Mouse (Mus musculus): ENCODE measurements around the gene Dnm3. TPM values are rescaled to one million over a fixed set of nuclear protein-coding genes. Genes with fewer than 3 reads are reported as not detected.

Gene Dnm3
- polyA plus RNA-seq, 1 experiment, result 6.8 TPM

DNA sequence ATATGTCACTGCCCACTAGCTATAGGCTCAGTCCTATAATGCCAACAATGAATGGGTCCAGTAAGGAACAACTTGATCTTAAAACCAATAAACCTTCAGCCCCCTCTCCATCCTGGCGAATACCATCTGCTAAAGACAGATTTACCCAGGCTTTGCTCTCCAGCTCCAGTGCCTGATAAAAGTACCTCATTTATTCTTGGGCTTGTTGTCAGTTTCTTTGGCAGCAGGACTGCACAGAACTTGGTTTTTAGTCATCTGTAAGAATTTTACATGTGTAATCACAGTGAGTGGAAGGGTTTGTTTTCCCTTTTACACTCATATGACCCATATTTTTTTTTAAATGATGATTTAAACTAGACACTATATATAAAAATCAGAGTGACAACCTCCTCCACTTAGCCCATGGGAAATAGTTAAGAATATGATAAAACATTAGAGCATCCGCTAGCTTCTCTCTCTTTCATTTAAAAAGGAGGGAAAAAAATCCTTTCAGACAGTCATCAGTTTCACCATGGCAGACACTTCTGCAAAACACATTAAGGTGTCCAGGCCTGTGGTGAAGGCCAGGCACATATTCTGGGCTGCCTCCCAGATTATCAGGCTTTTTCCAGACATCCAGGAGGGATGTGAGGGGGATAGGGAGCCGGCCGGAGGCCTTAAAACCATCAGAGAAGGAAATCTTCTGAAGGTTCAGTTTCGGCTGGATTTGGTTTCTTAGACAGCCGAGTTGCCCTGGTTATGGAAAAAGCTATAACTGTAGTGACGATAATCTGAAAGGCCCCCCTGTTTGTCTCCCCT is 313.9 kb downstream of the Dnm3 start:
- Histone ChIP-seq H3K4me1 (ENCODE audit: control insufficient read depth, insufficient read depth, low read length) (no peaks in the 10 kb centered on the region), H3K4me3 (replicated peaks; ENCODE audit: extremely low read depth, low read depth, low read length) (no peak overlapping the region)
- no peak for TF ChIP-seq POLR2A (IDR thresholded peaks at IDR 0.05; ENCODE audit: borderline replicate concordance, extremely low read depth, low read depth, low read length)
- TF ChIP-seq CTCF (IDR thresholded peaks at IDR 0.05; ENCODE audit: insufficient read depth, low read length), result no peak
- WGBS, result 81% methylated on average over 7 of the region's 7 CpGs
- no peak for DNase-seq

DNA sequence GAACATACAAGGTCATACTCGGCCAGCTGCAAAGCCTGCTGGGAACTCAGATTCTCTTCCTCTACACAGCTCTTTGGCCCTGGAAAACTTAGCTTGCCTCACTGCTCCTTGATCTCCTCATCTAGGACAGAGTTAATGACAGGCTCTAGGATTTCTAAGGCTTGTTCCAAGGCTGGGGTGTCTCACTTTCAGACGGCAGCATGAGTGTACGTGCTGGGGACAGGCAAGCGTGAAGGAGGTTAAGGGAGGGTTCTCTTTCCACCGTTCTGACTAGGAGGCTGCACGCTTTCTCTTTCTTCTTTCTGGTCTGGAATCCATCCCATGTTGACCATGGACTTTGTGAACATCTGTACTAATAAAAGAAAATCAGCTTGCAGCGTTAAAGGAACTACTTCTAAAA is 315.2 kb downstream of the Dnm3 start:
- no peak for DNase-seq
- no peak for TF ChIP-seq CTCF (IDR thresholded peaks at IDR 0.05; ENCODE audit: insufficient read depth, low read length)
- TF ChIP-seq POLR2A (IDR thresholded peaks at IDR 0.05; ENCODE audit: borderline replicate concordance, extremely low read depth, low read depth, low read length), result no peak
- 74% methylated on average over 7 of the region's 7 CpGs for WGBS
- Histone ChIP-seq H3K4me1 (ENCODE audit: control insufficient read depth, insufficient read depth, low read length) (no peaks in the 10 kb centered on the region), H3K4me3 (replicated peaks; ENCODE audit: extremely low read depth, low read depth, low read length) (no peak overlapping the region)

DNA sequence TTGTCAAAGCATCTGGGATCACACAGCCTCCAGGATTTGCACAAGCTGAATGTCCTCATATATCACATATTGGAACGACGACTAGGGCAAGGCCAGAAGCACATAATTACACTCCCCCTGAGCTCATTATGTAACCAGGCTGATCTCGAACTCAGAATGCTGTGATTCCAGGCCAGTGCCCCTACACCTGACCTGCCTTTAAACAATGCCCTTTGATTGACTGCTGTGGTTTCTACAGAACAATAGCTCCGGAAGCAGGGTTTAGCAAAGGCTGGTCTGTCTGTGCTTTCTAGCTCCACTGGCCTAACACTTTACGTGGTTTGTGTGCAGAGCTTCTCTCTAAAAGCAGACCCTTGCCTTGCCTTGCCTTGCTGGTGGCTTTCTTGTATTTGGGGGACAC is 315.6 kb downstream of the Dnm3 start:
- TF ChIP-seq POLR2A (IDR thresholded peaks at IDR 0.05; ENCODE audit: borderline replicate concordance, extremely low read depth, low read depth, low read length) (no peak), CTCF (IDR thresholded peaks at IDR 0.05; ENCODE audit: insufficient read depth, low read length) (no peak)
- 47% methylated on average over 5 of the region's 5 CpGs for WGBS
- H3K4me3 ChIP-seq (replicated peaks; ENCODE audit: extremely low read depth, low read depth, low read length), result no peak overlapping the region
- DNase-seq, result no peak
- no peaks in the 10 kb centered on the region for H3K4me1 ChIP-seq (ENCODE audit: control insufficient read depth, insufficient read depth, low read length)

GRCm38 (mm10) chr1:162160718-162161117 is 317.1 kb downstream of the Dnm3 start:
- 38% methylated on average over 1 of the region's 1 CpGs for WGBS

DNA sequence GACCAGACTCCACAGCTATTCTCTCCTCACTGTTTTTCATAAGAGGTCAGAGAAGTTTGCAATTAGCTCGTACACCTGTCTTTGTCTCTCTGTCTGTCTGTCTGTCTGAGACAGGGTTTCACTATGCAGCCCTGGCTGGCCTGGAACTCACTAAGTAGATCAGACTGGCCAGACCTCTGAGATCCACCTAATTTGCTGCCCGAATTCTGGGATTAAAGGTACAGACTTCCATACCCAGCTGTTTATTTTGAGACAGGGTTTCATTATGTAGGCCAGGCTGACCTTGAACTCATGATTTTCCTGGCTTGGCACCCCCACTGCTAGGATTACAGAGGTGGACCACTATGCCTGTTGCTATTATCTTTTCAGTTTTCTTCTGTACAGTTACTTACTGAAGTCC is 319.3 kb downstream of the Dnm3 start:
- WGBS, result 85% methylated on average over 2 of the region's 2 CpGs
- Histone ChIP-seq H3K4me1 (ENCODE audit: control insufficient read depth, insufficient read depth, low read length) (no peaks in the 10 kb centered on the region), H3K4me3 (replicated peaks; ENCODE audit: extremely low read depth, low read depth, low read length) (no peak overlapping the region)
- no peak for DNase-seq
- TF ChIP-seq CTCF (IDR thresholded peaks at IDR 0.05; ENCODE audit: insufficient read depth, low read length) (no peak), POLR2A (IDR thresholded peaks at IDR 0.05; ENCODE audit: borderline replicate concordance, extremely low read depth, low read depth, low read length) (no peak)

More at GRCm38 (mm10) chr1:162160718-162161117, 317.1 kb downstream of the Dnm3 start:
- H3K4me3 ChIP-seq (replicated peaks; ENCODE audit: extremely low read depth, low read depth, low read length), result no peak overlapping the region
- no peak for DNase-seq
- TF ChIP-seq CTCF (IDR thresholded peaks at IDR 0.05; ENCODE audit: insufficient read depth, low read length), result no peak
- TF ChIP-seq POLR2A (IDR thresholded peaks at IDR 0.05; ENCODE audit: borderline replicate concordance, extremely low read depth, low read depth, low read length), result no peak
- no peaks in the 10 kb centered on the region for H3K4me1 ChIP-seq (ENCODE audit: control insufficient read depth, insufficient read depth, low read length)

DNA sequence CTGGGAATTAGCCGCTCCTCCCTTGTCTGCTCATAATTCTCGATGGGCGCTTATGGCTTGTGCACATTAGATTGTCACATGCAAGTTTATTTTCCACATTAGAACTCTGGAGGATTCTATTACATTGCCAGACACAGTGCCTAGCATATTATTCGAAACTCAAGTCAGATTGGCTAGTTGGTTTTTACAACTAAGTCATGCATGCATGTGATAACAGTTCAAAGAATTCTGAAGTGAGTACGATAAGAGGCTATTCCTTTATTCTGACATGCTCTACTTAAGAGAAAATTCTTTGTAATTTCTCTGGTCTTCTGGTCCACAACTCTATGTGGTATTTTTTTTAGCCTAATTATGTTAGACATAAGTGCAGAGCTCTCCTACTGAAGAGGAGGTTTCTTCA is 320.2 kb downstream of the Dnm3 start:
- Histone ChIP-seq H3K4me3 (replicated peaks; ENCODE audit: extremely low read depth, low read depth, low read length) (no peak overlapping the region), H3K4me1 (ENCODE audit: control insufficient read depth, insufficient read depth, low read length) (no peaks in the 10 kb centered on the region)
- no peak for DNase-seq
- no peak for TF ChIP-seq POLR2A (IDR thresholded peaks at IDR 0.05; ENCODE audit: borderline replicate concordance, extremely low read depth, low read depth, low read length)
- TF ChIP-seq CTCF (IDR thresholded peaks at IDR 0.05; ENCODE audit: insufficient read depth, low read length), result no peak
- WGBS, result 89% methylated on average over 5 of the region's 5 CpGs

DNA sequence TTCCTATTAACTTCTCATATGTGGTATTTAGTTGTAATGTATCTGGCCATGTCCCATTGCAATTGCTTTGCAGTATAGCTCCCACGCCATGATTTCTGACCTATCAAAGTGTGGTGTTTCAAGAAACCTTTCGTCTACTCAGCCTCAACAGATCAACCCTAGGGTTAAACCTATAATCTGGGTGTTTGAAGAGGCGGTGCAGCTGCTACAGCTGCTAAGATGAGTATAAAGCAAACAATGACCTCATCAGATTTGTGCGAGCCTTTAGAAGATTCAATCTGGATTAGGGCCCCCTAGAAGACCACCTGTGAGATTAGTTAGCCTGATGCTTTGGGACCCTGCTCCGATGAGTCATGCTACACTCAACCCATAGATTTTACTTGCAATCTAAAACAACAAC is 321.0 kb downstream of the Dnm3 start:
- WGBS, result 62% methylated on average over 5 of the region's 5 CpGs
- no peak for DNase-seq
- TF ChIP-seq POLR2A (IDR thresholded peaks at IDR 0.05; ENCODE audit: borderline replicate concordance, extremely low read depth, low read depth, low read length), result no peak
- TF ChIP-seq CTCF (IDR thresholded peaks at IDR 0.05; ENCODE audit: insufficient read depth, low read length), result no peak
- Histone ChIP-seq H3K4me3 (replicated peaks; ENCODE audit: extremely low read depth, low read depth, low read length) (no peak overlapping the region), H3K4me1 (ENCODE audit: control insufficient read depth, insufficient read depth, low read length) (no peaks in the 10 kb centered on the region)

DNA sequence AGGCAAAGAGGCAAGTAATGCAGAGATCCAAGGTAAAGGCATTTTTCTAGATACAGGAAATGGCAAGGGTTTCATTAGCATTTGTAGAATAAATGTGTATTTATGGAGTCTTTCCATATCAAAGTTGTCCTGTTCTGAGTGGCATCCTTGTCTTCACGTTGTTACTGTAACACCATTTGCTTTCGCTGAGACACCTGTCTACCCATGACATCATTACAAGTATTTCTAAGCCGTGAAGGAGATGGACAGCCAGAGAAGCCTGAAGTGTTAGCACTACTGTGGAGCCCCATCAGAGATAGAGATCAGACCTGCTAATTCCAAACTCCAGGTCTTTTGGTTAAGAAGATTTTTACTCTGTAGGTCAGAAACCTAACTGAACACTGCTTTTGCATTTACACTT is 322.3 kb downstream of the Dnm3 start:
- H3K4me3 ChIP-seq (replicated peaks; ENCODE audit: extremely low read depth, low read depth, low read length), result no peak overlapping the region
- 72% methylated on average over 3 of the region's 3 CpGs for WGBS
- H3K4me1 ChIP-seq (ENCODE audit: control insufficient read depth, insufficient read depth, low read length), result no peaks in the 10 kb centered on the region
- DNase-seq, result no peak
- TF ChIP-seq POLR2A (IDR thresholded peaks at IDR 0.05; ENCODE audit: borderline replicate concordance, extremely low read depth, low read depth, low read length) (no peak), CTCF (IDR thresholded peaks at IDR 0.05; ENCODE audit: insufficient read depth, low read length) (no peak)

- WGBS, result 89% methylated on average over 5 of the region's 5 CpGs
- Histone ChIP-seq H3K4me1 (ENCODE audit: control insufficient read depth, insufficient read depth, low read length) (no peaks in the 10 kb centered on the region), H3K4me3 (replicated peaks; ENCODE audit: extremely low read depth, low read depth, low read length) (no peak overlapping the region)
- TF ChIP-seq POLR2A (IDR thresholded peaks at IDR 0.05; ENCODE audit: borderline replicate concordance, extremely low read depth, low read depth, low read length) (no peak), CTCF (IDR thresholded peaks at IDR 0.05; ENCODE audit: insufficient read depth, low read length) (no peak)
- no peak for DNase-seq
These were observed 324.7 kb downstream of the Dnm3 start for GRCm38 (mm10) chr1:162153118-162153517.

DNA sequence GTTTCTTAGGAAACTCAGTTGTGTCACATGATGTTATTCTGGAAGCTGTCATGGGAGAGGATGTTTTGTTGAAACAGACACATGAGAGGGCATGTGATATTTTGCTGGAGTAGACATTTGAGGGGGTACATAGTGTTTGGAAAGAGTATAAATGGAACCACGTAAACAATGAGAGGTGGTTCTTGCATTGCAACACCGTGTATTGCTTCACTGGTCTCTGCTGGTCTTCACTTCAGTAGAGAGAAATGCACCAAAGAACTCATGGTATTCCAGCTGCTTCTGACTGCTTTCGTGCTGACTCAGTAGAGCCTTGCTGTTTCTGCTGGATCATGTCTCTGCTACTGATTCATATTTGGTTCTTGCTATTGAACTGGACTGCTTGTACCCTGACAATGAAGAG is 328.1 kb downstream of the Dnm3 start:
- 62% methylated on average over 3 of the region's 3 CpGs for WGBS
- no peak for DNase-seq

More for the DNA sequence above, 328.1 kb downstream of the Dnm3 start:
- TF ChIP-seq POLR2A (IDR thresholded peaks at IDR 0.05; ENCODE audit: borderline replicate concordance, extremely low read depth, low read depth, low read length), result no peak
- TF ChIP-seq CTCF (IDR thresholded peaks at IDR 0.05; ENCODE audit: insufficient read depth, low read length), result no peak
- Histone ChIP-seq H3K4me1 (ENCODE audit: control insufficient read depth, insufficient read depth, low read length) (no peaks in the 10 kb centered on the region), H3K4me3 (replicated peaks; ENCODE audit: extremely low read depth, low read depth, low read length) (no peak overlapping the region)

All from lung, adult 2 months (tissue).